Mouse (Mus musculus): Measurements from ENCODE around the gene Avl9. TPM values are rescaled to one million over a fixed set of nuclear protein-coding genes. Genes with fewer than 3 reads are reported as not detected.
A peak's percentile ranks its signal among the peaks of the same experiment; 100 is the strongest.

Gene Avl9
- 1 to 10 TPM; 2.5 to 5.7 (median 3.3) TPM for total RNA-seq (2022)

- DNase-seq (ENCODE audit: low spot score in 2 of 2) = peak; percentile 98
These were observed at the start of gene Avl9 for GRCm38 (mm10) chr6:56714574-56715269. Gene Avl9 (plus strand): TSS chr6:56714899.

GRCm38 (mm10) chr6:56688238-56688637 lies 26.5 kb upstream of the Avl9 start:
- no peak for DNase-seq (ENCODE audit: low spot score in 2 of 2)

- peak in 1 of 2 experiments; percentile 4 for DNase-seq (ENCODE audit: low spot score in 2 of 2)
These were observed 23.5 kb upstream of the Avl9 start for GRCm38 (mm10) chr6:56691205-56691604.

GRCm38 (mm10) chr6:56692445-56692844 lies 22.3 kb upstream of the Avl9 start:
- DNase-seq (ENCODE audit: low spot score in 2 of 2) = no peak

GRCm38 (mm10) chr6:56703931-56704900 lies 10.5 kb upstream of the Avl9 start, which contains the start of gene Lsm5:
Gene Lsm5 (minus strand): TSS chr6:56704710.
- peak; percentile 80 to 81 for DNase-seq (ENCODE audit: low spot score in 2 of 2)

- DNase-seq (ENCODE audit: low spot score in 2 of 2) = no peak
These were observed 519 bp upstream of the Avl9 start for GRCm38 (mm10) chr6:56714186-56714573.

- DNase-seq (ENCODE audit: low spot score in 2 of 2) = peak in 1 of 2 experiments; percentile 3
These were observed 569 bp downstream of the Avl9 start for GRCm38 (mm10) chr6:56715270-56715666.

GRCm38 (mm10) chr6:56719071-56719470 lies 4.4 kb downstream of the Avl9 start:
- DNase-seq (ENCODE audit: low spot score in 2 of 2) = no peak

- DNase-seq (ENCODE audit: low spot score in 2 of 2) = no peak
These were observed 6.2 kb downstream of the Avl9 start for GRCm38 (mm10) chr6:56720877-56721276.

- no peak for DNase-seq (ENCODE audit: low spot score in 2 of 2)
These were observed 17.8 kb downstream of the Avl9 start for GRCm38 (mm10) chr6:56732545-56732944.

- no peak for DNase-seq (ENCODE audit: low spot score in 2 of 2)
These were observed 31.3 kb downstream of the Avl9 start for GRCm38 (mm10) chr6:56745950-56746543.

GRCm38 (mm10) chr6:56753719-56754118 lies 39.0 kb downstream of the Avl9 start:
- no peak for DNase-seq (ENCODE audit: low spot score in 2 of 2)

- no peak for DNase-seq (ENCODE audit: low spot score in 2 of 2)
These were observed 41.4 kb downstream of the Avl9 start for GRCm38 (mm10) chr6:56756117-56756516.

- DNase-seq (ENCODE audit: low spot score in 2 of 2) = no peak
These were observed 44.6 kb downstream of the Avl9 start for GRCm38 (mm10) chr6:56759324-56759723.

GRCm38 (mm10) chr6:56765265-56765664 lies 50.6 kb downstream of the Avl9 start:
- DNase-seq (ENCODE audit: low spot score in 2 of 2) = no peak

GRCm38 (mm10) chr6:56765696-56766095 lies 51.0 kb downstream of the Avl9 start:
- DNase-seq (ENCODE audit: low spot score in 2 of 2) = no peak

- no peak for DNase-seq (ENCODE audit: low spot score in 2 of 2)
These were observed 61.1 kb downstream of the Avl9 start for GRCm38 (mm10) chr6:56775816-56776215.

- no peak for DNase-seq (ENCODE audit: low spot score in 2 of 2)
These were observed 64.9 kb downstream of the Avl9 start for GRCm38 (mm10) chr6:56779636-56780035.

- no peak for DNase-seq (ENCODE audit: low spot score in 2 of 2)
These were observed 69.0 kb downstream of the Avl9 start for GRCm38 (mm10) chr6:56783561-56784272.

- no peak for DNase-seq (ENCODE audit: low spot score in 2 of 2)
These were observed 70.4 kb downstream of the Avl9 start for GRCm38 (mm10) chr6:56785068-56785467.

- no peak for DNase-seq (ENCODE audit: low spot score in 2 of 2)
These were observed 73.0 kb downstream of the Avl9 start for GRCm38 (mm10) chr6:56787668-56788067.

Measured in gastrocnemius, adult 8-10 months (tissue).